Mouse (Mus musculus): ENCODE results near the gene Ptpn6.

Gene Ptpn6

DNA sequence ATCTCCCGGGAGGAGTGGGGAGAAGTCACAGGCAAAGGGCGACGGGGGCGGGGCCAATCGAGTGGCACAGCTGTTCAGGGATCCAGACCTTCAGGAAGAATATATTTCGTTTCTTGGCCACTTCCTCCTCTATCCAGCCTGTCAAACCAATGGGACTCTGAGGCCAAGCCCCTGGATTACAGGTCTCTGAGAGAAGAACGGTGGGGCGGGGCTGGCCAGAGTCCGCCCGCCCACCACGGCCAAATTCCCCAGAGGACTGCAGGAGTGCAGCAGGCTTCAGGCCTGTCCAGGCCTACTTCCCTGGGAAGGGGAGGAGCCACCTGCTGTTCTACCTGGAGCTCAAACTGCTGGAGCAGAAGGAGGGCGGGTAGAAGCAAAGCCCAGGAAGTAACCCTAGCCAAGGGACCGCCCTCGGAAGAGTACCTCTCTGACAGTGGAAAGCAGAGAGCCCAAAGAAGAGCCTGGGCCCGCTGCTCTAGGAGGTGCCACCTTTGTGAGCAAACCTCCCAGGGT is at the start of gene Ptpn6:
TSS of gene Ptpn6 (minus strand) at position 204 of the 513 bp plus-strand sequence.
- no peak for DNase-seq

DNA sequence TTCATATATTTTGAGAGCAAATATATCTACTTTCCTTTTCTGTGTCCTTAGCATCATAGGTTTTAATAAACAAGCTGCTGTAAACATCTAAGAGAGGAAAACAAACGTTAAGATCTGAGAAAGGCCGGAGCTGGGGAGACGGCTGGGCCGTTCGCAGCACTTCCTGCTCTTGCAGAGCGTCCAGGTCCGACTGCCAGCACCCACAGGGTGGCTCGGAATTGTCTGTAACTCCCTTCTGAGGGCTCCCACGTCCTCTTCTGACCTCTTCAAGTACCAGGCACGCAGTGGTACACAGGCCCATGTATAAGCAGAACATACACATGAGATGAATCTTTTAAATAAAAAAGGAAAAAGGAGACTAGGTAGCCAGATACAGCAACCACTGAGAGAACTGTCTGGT is 49.2 kb upstream of the Ptpn6 start:
- no peak for DNase-seq

DNA sequence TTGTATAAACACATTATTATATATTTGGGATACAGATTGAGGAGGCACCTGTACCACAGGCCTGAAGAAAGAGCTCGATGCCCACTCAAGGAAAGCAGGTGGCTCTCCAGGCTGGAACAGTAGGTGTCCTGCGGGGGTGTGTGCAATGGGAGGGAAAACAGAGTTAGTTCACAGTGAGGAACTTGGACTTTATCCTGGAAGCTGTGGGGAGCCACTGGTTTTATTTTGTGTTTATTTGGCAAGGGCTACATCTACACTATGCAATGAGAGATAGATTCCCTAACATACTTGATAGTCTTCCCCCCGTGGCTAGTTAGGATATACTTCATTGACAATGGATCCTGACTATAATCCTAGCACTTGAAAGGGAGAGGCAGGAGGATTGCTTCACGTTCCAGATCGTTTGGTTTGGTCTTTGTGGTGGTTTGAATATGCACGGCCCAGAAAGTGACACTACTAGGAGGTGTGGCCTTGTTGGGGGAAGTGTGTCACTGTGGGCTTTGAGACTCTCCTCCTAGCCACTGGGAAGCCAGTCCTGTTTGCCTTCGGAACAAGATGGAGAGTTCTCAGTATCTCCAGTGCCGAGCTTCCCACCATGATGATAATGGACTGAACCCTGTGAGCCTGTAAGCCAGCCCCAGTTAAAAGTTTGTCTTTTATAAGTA is 48.4 kb upstream of the Ptpn6 start:
- DNase-seq, result no peak

DNA sequence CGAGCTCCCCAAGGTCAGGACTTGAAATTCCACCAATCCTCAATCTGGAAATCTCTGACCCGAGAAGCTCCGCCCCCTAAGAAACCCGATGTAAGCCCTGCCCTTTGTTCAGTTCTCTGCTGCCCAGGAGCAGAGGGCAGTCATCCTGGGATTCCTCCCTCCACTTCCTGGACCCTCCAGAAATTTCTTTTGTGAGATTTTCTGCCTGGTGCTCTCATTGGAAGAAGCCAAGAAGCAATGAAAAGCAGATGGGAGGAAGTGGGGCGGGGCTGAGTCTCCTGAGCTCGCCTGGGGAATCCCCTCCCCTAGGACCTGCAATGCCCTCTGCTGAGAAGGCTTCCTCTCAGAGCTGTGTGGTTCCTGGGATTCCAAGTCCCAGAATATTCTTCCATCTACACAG is 43.9 kb upstream of the Ptpn6 start:
- no peak for DNase-seq

DNA sequence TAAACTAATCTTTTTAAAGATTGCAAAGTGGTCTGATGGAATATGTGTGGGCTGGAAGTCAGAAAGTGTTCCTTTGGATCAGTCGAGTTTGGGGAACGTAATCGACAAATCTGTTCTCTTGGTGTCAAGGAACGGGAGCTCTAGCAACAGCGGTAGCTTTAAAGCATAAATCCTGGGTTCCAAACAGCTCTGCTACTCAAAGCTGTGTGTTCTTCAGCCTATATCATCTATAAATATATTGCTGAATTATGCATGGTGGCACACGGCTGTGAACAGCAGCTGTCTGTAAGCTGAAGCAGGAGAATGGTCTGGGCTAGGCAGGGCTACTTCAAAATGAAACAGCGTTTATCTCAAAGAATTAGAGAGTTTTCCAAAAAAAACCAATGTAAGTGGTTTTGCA is 42.4 kb upstream of the Ptpn6 start:
- DNase-seq, result no peak

DNA sequence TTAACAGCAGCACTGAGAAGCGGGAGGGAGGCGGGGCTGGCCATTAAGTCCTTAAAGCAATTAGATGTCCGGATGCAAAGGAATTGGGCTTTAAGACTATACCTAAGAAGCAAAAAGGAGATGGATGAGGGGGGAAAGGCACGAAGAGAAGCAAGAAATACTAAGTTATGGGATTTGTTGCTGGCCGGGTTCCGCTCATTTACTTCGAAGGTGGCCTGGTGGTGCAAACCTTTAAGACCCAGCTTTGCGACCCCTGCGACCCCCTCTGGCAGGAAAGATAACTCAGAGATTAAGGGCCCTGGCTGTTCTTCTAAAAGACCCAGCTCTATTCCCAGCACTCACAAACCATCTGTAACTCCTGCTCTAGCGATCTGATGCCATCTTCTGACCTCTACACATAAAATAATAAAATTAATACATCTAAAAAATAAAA is 41.5 kb upstream of the Ptpn6 start:
- DNase-seq, result no peak

DNA sequence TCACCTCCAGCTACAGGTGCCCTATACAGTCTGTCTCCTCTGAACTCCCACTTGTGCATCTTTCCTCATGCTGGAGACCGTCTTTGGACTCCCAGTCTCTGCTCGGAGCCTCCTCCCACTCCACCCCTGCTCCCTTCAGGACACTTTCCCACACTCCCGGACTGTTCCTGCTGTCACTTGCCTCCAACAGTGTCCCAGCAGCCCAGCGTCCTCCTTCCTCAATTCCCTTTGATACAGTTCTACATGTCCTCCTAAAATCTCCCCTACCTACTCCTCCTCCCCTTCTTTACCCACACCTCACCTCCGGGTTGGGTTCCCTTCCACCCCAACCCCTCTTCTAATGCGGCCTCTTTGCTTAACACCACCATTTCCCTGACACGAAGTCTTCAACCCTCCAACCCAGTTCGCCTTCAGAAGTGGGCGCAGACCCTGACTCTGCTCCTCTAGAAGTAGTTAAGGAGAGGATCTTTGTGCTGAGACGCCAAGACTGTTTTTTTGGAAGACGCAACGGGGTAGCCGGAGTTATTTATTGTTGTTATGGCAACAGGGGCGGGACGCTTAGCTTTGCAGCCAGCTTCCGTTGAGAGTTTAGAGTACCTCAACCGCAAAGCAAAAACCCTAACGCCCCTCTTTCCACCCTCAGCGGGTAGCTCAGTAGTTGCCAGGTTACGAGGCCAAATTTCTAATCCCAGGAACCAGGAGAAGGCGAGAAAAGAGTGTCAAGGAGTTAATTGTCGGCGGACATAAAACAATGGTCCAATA is 40.9 kb upstream of the Ptpn6 start, which contains the start of gene Lrrc23:
TSS of gene Lrrc23 (minus strand) at position 506 of the 762 bp plus-strand sequence.
- no peak for DNase-seq

DNA sequence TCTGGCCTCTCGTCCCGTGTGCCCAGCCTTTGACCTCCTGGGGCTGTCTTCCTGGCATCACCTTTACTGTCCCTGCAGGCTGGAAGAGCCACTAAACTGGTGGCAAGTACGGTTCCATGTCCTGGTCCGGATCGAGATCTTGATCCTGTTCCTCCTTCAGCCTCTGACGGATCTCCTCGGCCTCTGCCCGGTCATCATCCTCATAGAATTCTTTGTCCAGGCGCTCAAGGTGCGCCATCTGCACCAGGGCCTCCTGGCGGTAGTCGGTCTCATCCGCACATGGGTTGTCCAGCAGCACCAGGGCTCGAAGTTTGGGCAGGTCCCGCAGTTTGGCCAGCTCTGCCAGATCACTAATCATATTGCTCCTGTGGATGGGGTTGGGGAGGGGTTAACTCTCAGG is 32.0 kb upstream of the Ptpn6 start:
- DNase-seq, result no peak

DNA sequence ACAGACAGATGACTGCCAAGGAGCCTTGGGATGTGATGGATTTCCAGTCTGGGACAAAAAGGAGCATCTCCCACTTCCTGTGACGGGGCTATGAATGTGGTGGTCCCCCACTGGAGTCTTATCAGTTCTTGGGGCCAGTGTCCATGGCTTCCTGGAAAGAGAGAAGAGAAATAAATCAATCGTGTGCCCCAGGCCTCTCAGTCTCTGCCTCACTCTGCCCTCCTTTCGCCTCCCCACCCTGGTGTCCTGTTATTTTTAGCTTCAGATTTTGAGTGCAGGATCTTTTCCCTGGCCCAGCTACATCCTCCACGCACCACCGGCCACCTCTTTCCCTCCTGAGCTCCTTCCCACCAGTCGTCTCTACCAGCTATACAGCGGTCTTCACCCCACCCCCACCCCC is 31.5 kb upstream of the Ptpn6 start:
- DNase-seq, result no peak

DNA sequence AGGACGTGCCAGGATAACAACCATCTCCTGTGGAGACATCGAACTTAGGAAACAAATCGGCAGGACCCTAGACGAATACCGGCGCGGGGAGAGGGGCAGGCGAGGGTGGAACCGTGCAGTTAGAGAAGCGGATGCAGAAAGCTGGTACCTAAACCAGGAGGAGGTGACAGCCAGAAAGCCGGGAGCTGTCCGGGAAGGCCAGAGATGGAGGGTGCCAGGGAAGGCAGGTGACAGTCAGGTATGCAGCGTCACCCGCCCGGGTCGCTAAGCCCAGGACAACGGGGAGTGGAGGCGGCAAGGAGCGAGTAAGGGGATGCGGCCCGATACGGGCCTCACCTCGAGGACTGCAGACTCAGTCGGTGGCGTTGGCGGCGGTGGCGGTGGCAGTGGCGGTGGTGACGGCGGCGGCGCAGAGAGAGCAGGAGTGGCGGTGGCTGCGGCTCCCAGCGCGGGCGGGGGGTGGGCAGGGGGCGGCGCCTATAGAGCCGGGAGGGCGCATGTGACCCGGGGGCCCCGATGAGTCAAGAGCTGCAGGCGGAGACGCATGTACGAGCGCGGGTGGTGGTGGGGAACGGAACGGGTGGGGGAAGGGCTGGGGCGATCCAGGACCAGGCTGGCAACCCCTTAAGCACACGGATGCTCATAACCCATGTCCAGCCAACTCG is 30.7 kb upstream of the Ptpn6 start, which contains the start of gene Eno2:
TSS of gene Eno2 (minus strand) at position 573 of the 665 bp plus-strand sequence.
- DNase-seq, result peak; percentile 85

DNA sequence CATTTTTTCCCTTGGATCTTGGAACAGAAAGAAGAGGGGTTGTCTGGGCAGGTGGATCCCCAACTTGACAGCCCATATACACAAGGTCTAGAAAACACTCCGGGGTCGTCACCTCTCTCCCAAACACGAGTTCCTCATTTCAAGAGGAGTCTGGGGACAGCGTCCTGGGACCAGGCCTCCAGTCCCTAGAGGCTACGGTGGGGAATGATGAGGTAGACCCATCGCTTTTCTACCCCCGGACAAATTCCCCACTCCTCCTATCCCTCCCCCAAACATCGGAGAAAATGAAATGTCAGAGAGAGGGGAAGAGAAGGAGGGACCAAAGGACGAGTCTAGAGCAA is 30.2 kb upstream of the Ptpn6 start:
- no peak for DNase-seq

DNA sequence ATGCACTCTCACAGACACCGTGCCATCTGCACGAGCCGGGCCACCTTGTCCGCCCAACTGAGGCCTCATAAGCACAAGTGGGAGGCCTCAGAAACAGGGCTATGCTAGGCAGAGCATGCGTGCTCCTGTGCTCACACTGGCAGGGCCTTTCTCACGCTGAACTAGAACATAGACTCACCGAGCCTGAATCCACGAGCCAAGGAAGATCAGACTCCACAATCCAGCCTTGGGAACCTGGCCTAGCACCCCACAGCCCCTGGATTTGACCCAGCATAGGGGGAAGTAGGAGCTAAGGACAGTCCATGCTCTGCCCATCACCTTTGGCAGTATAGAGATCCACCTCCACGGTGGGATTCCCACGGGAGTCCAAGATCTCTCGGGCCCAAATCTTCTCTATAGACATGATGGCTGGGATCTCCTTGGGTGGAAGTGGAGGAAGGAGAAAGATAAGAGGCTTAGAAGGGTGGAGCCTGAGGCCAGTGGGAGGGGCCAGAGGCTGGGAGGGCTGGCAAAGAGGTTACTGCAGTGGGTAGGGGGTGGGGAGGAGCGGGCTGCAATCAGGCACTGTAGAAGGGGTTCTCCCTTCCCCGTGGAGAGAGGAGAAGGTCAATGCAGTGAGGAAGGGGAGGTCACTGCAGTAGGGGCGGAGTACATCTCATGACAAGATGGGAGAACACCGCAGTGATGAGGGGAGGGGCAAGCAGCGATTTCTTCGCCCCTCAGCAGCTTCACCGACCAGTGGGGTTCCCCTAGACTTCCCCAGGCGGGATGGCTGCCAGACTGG is 29.6 kb upstream of the Ptpn6 start:
- DNase-seq, result peak; percentile 51

DNA sequence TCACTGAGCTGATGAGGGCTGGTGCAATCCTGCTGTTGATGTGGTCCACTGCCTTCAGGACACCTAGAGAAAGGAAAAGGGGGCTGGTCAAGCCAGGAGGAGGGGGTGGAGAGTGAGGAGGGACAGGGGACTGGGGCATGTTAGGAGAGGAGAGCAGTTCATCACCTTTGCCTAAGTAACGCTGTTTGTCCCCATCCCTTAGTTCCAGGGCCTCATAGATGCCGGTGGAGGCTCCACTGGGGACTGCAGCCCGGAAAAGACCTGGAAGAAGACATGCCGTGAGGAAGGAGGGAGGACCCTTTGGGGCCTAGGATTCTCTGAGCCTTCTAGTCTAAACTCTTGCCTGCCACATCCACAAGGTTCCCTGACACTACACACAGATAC is 29.0 kb upstream of the Ptpn6 start:
- DNase-seq, result no peak

DNA sequence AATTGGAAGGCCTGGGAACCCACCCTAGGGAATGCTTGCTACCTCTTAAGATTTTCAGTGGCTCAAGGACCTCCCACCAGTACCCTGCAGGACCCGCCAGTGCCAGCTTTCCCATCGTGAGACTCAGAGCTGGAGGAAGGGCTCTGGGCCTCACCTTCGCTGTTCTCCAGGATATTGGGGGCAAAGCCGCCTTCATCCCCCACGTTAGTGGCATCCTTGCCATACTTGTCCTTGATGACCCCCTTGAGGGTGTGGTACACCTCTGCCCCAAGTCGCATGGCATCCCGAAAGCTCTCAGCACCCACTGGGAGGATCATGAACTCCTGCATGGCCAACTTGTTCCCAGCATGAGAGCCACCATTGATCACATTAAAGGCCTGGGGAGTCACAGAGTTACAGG is 27.4 kb upstream of the Ptpn6 start:
- no peak for DNase-seq

DNA sequence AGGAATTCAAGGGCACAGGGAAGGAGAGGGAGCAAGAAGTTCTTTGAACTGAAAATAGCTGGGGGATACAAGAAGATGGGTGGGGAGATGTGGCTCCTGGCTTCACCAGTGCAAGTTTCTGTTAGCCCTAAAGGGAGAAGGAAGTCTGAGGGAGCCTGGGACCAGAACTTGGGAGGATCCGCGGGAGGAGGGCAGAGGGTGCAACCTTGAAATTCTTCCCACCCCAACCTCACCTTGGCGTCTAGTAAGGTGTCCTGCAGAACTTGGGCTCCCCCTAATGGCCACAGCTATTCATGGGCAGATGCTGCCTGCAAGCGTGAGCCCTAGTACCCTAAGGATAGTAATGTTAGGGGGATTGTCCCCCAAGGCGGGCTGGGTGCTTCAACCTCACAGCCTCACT is 20.7 kb upstream of the Ptpn6 start:
- DNase-seq, result peak; percentile 82

DNA sequence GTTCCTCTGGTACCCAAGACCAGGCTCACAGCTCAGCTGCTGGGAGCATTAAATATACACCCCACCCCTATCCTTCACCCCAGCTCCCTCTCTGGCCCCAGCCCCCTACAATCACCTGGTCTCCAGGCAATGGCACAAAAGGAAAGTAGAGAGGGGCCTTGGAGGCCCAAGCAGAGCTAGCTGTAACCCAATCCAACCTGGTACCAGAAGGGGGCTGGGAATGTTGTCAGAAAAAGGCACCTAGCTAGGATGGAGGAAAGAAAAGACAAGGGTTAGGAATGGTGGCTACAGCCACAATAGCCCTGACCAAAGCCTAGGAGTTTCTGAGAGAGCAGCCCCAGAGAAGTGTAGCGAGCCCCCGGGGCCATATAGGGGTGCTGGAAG is 20.3 kb upstream of the Ptpn6 start:
- DNase-seq, result no peak

DNA sequence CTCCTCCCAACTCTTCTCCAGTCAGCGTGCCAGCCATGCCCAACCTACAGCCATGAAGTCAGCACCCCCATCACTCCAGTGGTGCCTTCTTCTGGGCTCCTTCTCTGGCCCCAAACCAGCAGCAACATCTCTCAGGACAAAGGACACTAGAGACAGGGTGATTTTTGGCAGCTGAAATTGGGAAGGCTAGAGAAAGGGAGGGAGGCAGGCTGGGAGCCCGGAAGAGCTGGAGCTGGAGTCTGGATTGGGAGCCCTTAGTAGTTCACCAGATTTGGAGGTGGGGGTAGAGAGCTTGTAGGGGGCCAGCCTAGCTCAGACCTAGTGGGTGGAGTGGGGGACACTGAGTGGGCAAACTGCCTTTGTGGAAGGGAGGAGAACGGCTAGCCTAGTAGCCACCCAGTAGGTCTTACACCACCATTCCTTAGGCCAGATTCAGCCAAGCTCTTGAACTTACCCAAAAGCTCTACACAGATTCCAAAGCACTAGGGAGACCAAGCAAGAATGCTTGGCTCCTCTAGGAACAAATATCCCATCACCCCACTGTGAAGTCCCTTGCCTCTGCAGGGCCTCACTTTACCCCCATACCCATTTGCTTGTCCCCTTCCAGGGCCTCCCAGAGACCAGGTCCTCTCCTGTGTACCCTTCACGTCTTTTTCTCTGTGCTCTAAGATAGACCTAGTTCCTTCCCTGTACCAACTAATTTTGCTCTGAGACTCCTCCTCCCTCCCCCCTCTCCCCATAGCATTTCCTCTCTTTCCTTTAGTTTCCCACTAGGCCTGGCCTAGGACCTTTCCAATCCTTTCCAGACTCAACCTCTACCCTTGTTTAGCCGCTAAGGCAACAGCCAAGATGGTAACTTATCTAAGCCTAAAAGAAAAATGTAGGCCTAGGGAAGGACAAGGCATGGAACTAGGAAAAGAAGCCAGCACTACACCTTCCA is 19.7 kb upstream of the Ptpn6 start:
- DNase-seq, result no peak

DNA sequence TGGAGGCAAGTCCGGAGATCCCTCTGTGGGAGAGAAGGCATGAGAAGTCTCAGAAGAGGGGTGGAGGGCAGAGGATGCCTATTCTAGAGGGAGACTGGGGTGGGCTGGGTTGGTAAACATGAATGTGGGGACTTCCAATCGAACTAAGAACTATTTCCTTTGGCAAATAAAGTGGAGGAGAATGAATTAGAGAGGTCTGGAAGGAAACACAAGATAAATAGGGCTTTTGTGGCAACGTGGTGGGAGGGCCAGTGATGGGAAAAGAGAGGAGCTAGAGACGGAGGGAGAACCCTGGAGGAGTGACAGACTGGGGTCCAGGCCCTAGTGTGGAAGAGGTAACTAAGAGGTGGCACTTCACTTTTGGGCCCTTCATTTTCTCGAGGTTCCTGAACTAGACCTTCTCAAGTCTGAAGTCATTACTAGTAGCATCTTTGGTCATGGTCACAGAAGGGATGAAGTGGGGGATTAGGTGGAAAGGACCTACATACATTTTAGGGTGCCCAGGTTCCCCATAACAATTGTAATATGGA is 18.9 kb upstream of the Ptpn6 start:
- DNase-seq, result no peak

DNA sequence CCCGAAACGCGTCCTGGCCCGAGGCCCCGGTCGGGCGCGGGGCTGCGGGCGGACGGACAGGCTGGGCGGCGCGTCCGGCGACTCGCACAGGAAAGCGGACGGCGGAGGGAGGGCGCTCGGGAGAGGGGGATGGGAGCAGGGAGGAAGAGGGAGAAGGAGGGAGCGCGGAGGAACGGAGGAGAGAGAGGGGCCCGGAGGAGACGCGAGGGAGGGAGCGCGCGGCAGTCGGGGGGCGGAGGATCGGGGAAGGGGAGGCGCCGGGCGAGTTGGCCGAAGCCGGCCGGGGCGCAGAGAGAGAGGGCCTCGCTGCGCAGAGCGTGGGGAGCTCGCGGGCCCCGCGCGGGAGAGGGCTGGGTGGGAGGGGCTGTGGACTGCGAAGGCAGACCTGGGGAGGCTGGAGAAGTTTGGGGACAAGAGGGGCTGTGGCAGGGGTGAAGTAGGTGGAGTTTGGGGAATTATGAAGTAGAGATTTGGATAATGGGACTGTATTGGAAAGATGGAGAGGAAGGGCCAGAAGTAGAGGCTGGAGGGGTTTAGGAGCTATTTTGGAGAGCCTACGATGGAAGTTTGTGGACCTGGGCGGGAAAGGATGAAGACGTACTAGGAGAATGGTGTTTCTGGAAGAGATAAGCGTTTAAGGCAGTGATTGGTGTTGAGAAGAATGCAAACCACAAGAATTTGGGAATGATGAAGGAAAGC is 18.3 kb upstream of the Ptpn6 start:
- DNase-seq, result peak; percentile 85

DNA sequence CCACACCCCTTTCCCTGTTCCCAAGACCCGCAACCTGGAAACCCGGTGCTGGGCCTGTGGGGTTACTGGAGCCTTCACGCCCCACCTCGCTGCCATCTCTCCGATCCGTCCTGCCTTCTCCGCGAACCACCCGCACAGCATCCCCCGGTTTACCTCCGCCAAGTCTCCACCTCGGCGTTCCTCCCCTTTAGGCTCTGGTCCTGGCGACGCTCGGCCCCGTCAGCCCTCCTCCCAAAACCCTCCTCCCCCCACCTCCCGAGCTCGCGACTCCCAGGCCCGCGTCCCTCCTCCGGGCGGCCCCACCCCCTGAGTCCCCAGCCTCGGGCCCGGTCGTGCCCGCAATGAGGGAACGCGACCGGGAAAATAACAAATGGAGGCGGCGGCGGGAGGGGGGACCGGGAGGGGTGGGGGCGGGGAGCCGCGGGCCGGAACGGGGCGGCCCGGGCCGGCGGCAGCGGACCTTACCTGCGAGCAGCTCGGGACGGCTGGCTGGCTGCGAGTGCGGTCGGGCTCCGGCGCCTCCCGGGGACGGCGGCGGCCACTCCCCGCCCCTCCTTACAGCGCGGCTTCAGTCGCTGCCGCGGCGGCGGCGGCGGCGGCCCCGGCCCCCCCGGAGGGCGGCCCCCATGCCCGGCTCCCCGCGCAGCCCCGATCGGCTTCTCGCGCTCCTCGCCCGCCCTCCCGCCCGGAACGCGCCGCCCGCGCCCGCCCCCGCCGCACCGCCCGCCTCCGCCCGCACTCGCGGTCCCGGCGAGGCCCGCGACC is 17.5 kb upstream of the Ptpn6 start, which contains the start of the genes Gm45234 and Atn1:
TSS of gene Gm45234 (minus strand) at position 191 of the 765 bp plus-strand sequence.
TSS of gene Atn1 (minus strand) at position 694 of the 765 bp plus-strand sequence.
- DNase-seq, result peak; percentile 64
